9 mouse cellular contexts compared by ENCODE assay signal in genomic region chr12:111945115-111945514, GRCm38 (mm10). TPM values are rescaled to one million over a fixed set of nuclear protein-coding genes. Genes with fewer than 3 reads are reported as not detected.
DNase-seq lines count a peak whose midpoint lies in the region; ATAC-seq lines count a peak whose summit lies in the region.
"Had no signal": no experiment of that assay in that cellular context is flagged by ENCODE, and none has a peak within 500 bp of the region (broad histone marks: within the 10 kb centered on the region; RNA-seq: fewer than 3 reads in every experiment).

No protein-coding gene starts in this region.

- no peaks in the 10 kb centered on the region for H3K36me3 ChIP-seq in hindbrain, embryonic 13.5 days
- no peaks in the 10 kb centered on the region for H3K36me3 ChIP-seq in hindbrain, embryonic 14.5 days (replicated peaks; ENCODE audit: control insufficient read depth, insufficient read depth)

- no peak overlapping the region for H3K4me2 ChIP-seq in hindbrain, embryonic 13.5 days
- H3K4me2 ChIP-seq in hindbrain, embryonic 14.5 days (replicated peaks): no peak overlapping the region

- H3K27ac ChIP-seq in hindbrain, embryonic 13.5 days: peak overlapping the region; percentile 52
- H3K27ac ChIP-seq in hindbrain, embryonic 14.5 days: no peak overlapping the region

- no peak overlapping the region for H3K9ac ChIP-seq in hindbrain, embryonic 13.5 days
- H3K9ac ChIP-seq in hindbrain, embryonic 14.5 days: no peak overlapping the region

- 66% methylated on average over 8 of the region's 8 CpGs for WGBS in hindbrain, embryonic 13.5 days
- 73% methylated on average over 8 of the region's 8 CpGs for WGBS in hindbrain, embryonic 14.5 days

- DNase-seq in hindbrain, embryonic 14.5 days (ENCODE audit: low spot score): no peak
- peak; percentile 72 to 90 for DNase-seq in heart, adult 9 months (ENCODE audit: low spot score in 2 of 2)
- DNase-seq in kidney, postnatal 25 days: peak; percentile 57 to 77
- no peak for DNase-seq in thymus, adult 18-20 months
- DNase-seq in right cerebral cortex, adult 2 months (ENCODE audit: low spot score in 2 of 2): no peak
- DNase-seq in left cerebral cortex, adult 8-10 months (ENCODE audit: low spot score in 2 of 2): no peak

- peaks cover 3% of the 10 kb centered on the region; the same call in 1 of the 2 replicates for H3K4me1 ChIP-seq in hindbrain, embryonic 13.5 days (replicated peaks)
- H3K4me1 ChIP-seq in hindbrain, embryonic 14.5 days (replicated peaks; ENCODE audit: control insufficient read depth, insufficient read depth, low read length): no peaks in the 10 kb centered on the region

- 0 out of 2 replicates have a peak, but pooled peaks cover 2% of the 10 kb centered on the region for H3K27me3 ChIP-seq in hindbrain, embryonic 13.5 days
- no peaks in the 10 kb centered on the region for H3K27me3 ChIP-seq in hindbrain, embryonic 14.5 days (ENCODE audit: control insufficient read depth, insufficient read depth, low read length)
- H3K27me3 ChIP-seq: Patski had no signal

- H3K4me3 ChIP-seq in hindbrain, embryonic 13.5 days: no peak overlapping the region
- H3K4me3 ChIP-seq in hindbrain, embryonic 14.5 days (replicated peaks; ENCODE audit: low read length): no peak overlapping the region

- no peak for ATAC-seq in hindbrain, embryonic 13.5 days (ENCODE audit: low FRiP score)
- no peak for ATAC-seq in hindbrain, embryonic 14.5 days (ENCODE audit: low FRiP score)
- peak; percentile 8; the same call in 1 of the 2 replicates for ATAC-seq in megakaryocyte progenitor cell, adult 5-6 weeks (replicated peaks; ENCODE audit: poor library complexity)

- no peaks in the 10 kb centered on the region for H3K9me3 ChIP-seq in hindbrain, embryonic 13.5 days
- H3K9me3 ChIP-seq in hindbrain, embryonic 14.5 days (ENCODE audit: control insufficient read depth, low read length): no peaks in the 10 kb centered on the region

RNA-seq across cellular contexts. Expression of gene Atp5mpl, which starts 21.7 kb away (rescaled TPM):
- polyA plus RNA-seq in hindbrain, embryonic 13.5 days (2015; fragmentation: Nextera tagmentation; extraction: Ambion mirVana): 734 and 738 TPM in 2 replicates
- 789 and 991 TPM in 2 replicates for polyA plus RNA-seq in hindbrain, embryonic 14.5 days (2014; fragmentation: Nextera tagmentation; extraction: Ambion mirVana)
- 491 and 507 TPM in 2 replicates for total RNA-seq in megakaryocyte progenitor cell, adult 5-6 weeks (2015)
- total RNA-seq in megakaryocyte progenitor cell, adult 5-6 weeks (2017): 601 and 839 TPM in 2 replicates
- total RNA-seq in left cerebral cortex, adult 8-10 months (2022): 100 to 1,000 TPM; 352 to 403 (median 371) TPM

RNA-seq across cellular contexts. Expression of gene Tdrd9, which starts 26.2 kb away (rescaled TPM):
- 0.38 and 0.48 TPM in 2 replicates for polyA plus RNA-seq in hindbrain, embryonic 13.5 days (2015; fragmentation: Nextera tagmentation; extraction: Ambion mirVana)
- 0.18 and 0.48 TPM in 2 replicates for polyA plus RNA-seq in hindbrain, embryonic 14.5 days (2014; fragmentation: Nextera tagmentation; extraction: Ambion mirVana)
- total RNA-seq in megakaryocyte progenitor cell, adult 5-6 weeks (2015): not detected in 2 replicates
- not detected in 2 replicates for total RNA-seq in megakaryocyte progenitor cell, adult 5-6 weeks (2017)
- total RNA-seq in left cerebral cortex, adult 8-10 months (2022): under 1 TPM; 0.27 to 0.93 (median 0.55) TPM

RNA-seq across cellular contexts. Expression of gene Rd3l, which starts 36.0 kb away (rescaled TPM):
- not detected in 2 replicates for polyA plus RNA-seq in hindbrain, embryonic 13.5 days (2015; fragmentation: Nextera tagmentation; extraction: Ambion mirVana)
- not detected in 2 replicates for polyA plus RNA-seq in hindbrain, embryonic 14.5 days (2014; fragmentation: Nextera tagmentation; extraction: Ambion mirVana)
- not detected in 2 replicates for total RNA-seq in megakaryocyte progenitor cell, adult 5-6 weeks (2015)
- total RNA-seq in megakaryocyte progenitor cell, adult 5-6 weeks (2017): not detected in 2 replicates
- not detected for total RNA-seq in left cerebral cortex, adult 8-10 months (2022)
- polyA plus RNA-seq: Patski had no signal

RNA-seq across cellular contexts. Expression of gene Ppp1r13b, which starts 37.2 kb away (rescaled TPM):
- 23.0 and 25.5 TPM in 2 replicates for polyA plus RNA-seq in hindbrain, embryonic 13.5 days (2015; fragmentation: Nextera tagmentation; extraction: Ambion mirVana)
- 38.0 and 43.3 TPM in 2 replicates for polyA plus RNA-seq in hindbrain, embryonic 14.5 days (2014; fragmentation: Nextera tagmentation; extraction: Ambion mirVana)
- 5.4 and 9.3 TPM in 2 replicates for total RNA-seq in megakaryocyte progenitor cell, adult 5-6 weeks (2015)
- total RNA-seq in megakaryocyte progenitor cell, adult 5-6 weeks (2017): 3.7 and 7.5 TPM in 2 replicates
- total RNA-seq in left cerebral cortex, adult 8-10 months (2022): 10 to 100 TPM; 56.1 to 61.6 (median 58.2) TPM

Comparison
In these comparisons a context has a peak if more than half of its experiments do, and no peak if none do; other contexts are left out.
1. DNase-seq: peak in heart, adult 9 months (2 of 2) and kidney, postnatal 25 days (2 of 2); none in hindbrain, embryonic 14.5 days (single experiment), thymus, adult 18-20 months (0 of 2), right cerebral cortex, adult 2 months (0 of 2) and left cerebral cortex, adult 8-10 months (0 of 2).